In the genomic region with DNA sequence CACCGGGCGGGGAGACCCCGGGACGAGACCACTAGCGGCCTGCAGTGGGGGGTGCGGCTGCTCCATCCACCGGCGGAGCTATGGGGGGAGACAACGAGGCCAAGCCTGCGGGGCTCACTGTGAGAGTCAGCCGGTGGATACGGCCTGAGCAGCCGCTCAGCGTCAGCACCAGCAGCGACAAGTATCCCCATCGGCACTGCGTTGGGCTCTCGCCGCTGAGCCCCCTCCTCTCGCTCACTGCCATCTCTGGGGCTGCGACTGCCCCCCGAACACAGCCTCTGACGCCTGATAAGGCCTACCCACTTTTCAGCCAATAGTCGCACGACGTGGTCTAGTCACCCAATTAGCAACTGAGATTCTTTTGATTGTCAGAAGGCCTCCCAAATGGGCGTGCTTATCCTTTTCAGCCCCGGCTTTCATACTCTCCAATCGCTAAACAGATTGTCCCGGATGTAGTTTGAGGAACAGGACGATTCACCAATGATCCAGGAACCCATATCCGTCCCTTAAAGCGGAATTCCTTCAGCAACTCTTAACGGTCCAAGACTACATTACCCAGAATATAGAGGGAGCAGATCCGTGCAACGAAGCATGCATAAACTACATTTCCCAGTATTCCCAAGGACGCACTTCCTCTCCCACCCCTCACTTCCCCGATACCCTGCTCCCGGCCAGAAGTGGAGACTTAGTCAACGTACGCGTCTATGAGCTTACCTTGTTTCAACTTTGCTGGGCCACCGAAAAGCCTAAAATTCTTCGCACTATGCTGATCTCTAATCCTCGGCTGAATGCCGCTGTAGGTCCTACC, we compare ENCODE assay signal across 8 mouse cellular contexts. TPM values are rescaled to one million over a fixed set of nuclear protein-coding genes. Genes with fewer than 3 reads are reported as not detected.
DNase-seq lines count a peak whose midpoint lies in the region; ATAC-seq lines count a peak whose summit lies in the region.

No protein-coding gene starts in this region.

- DNase-seq in adipocyte (ENCODE audit: low spot score), result peak; percentile 100
- DNase-seq in embryo, embryonic 10 days (ENCODE audit: low spot score), result peak; percentile 97
- DNase-seq in gastrocnemius, postnatal 10 days, result peak; percentile 73
- DNase-seq in induced T-regulatory cell, adult 2 months (ENCODE audit: low read depth), result peak; percentile 97
- DNase-seq in left cerebral cortex, adult 9 months (ENCODE audit: low spot score in 2 of 2), result peak; percentile 99 to 100
- peak; percentile 83 for DNase-seq in right cerebral cortex, postnatal 14 days
- peak; percentile 84 to 91 for DNase-seq in urinary bladder, postnatal 36 days (ENCODE audit: low spot score in 2 of 2)

- ATAC-seq in megakaryocyte progenitor cell, adult 5-6 weeks (replicated peaks; ENCODE audit: poor library complexity), result peak; percentile 61

RNA-seq across cellular contexts. Expression of a gene that starts 0.6 kb away (rescaled TPM):
- 10 to 100 TPM; 22.0 to 23.8 TPM for total RNA-seq in gastrocnemius, postnatal 10 days (2021)
- 21.5 and 22.6 TPM in 2 replicates for total RNA-seq in megakaryocyte progenitor cell, adult 5-6 weeks (2015)
- total RNA-seq in megakaryocyte progenitor cell, adult 5-6 weeks (2017), result 22.5 and 24.4 TPM in 2 replicates

RNA-seq across cellular contexts. Expression of a gene that starts 1.7 kb away (rescaled TPM):
- 10 to 100 TPM; 69.1 to 74.4 TPM for total RNA-seq in gastrocnemius, postnatal 10 days (2021)
- 3.5 and 3.6 TPM in 2 replicates for total RNA-seq in megakaryocyte progenitor cell, adult 5-6 weeks (2015)
- total RNA-seq in megakaryocyte progenitor cell, adult 5-6 weeks (2017), result 7.9 and 8.5 TPM in 2 replicates

RNA-seq across cellular contexts. Expression of a gene that starts 19.7 kb away (rescaled TPM):
- total RNA-seq in gastrocnemius, postnatal 10 days (2021), result 1 to 10 TPM; 1.6 to 3.5 TPM
- 164 and 202 TPM in 2 replicates for total RNA-seq in megakaryocyte progenitor cell, adult 5-6 weeks (2015)
- total RNA-seq in megakaryocyte progenitor cell, adult 5-6 weeks (2017), result 211 and 263 TPM in 2 replicates

RNA-seq across cellular contexts. Expression of a gene that starts 31.3 kb away (rescaled TPM):
- total RNA-seq in gastrocnemius, postnatal 10 days (2021), result 1 to 10 TPM; 1.5 to 2.4 TPM
- total RNA-seq in megakaryocyte progenitor cell, adult 5-6 weeks (2015), result 79.5 and 87.2 TPM in 2 replicates
- 286 and 303 TPM in 2 replicates for total RNA-seq in megakaryocyte progenitor cell, adult 5-6 weeks (2017)

RNA-seq across cellular contexts. Expression of a gene that starts 53.6 kb away (rescaled TPM):
- under 1 TPM in 1 of 2 experiments, not detected in 1; 0.14 TPM for total RNA-seq in gastrocnemius, postnatal 10 days (2021)
- 2.1 and 3.5 TPM in 2 replicates for total RNA-seq in megakaryocyte progenitor cell, adult 5-6 weeks (2015)
- 6.2 and 6.8 TPM in 2 replicates for total RNA-seq in megakaryocyte progenitor cell, adult 5-6 weeks (2017)

Comparison
In these comparisons a context has a peak if more than half of its experiments do, and no peak if none do; other contexts are left out.
1. Peak in every context shown above with its lines: DNase-seq and ATAC-seq.
2. RNA of a gene that starts 1.7 kb away (total RNA-seq): 69.1 to 74.4 TPM in gastrocnemius, postnatal 10 days; 3.5 to 8.5 TPM in megakaryocyte progenitor cell, adult 5-6 weeks; every median in the first group is over 4 times any median in the second.
3. RNA of a gene that starts 19.7 kb away (total RNA-seq): 164 to 263 TPM in megakaryocyte progenitor cell, adult 5-6 weeks; 1.6 to 3.5 TPM in gastrocnemius, postnatal 10 days; every median in the first group is over 10 times any median in the second.